Mouse (Mus musculus) midbrain, embryonic 15.5 days (tissue): Measurements from ENCODE around the gene Map2k4. TPM values are rescaled to one million over a fixed set of nuclear protein-coding genes. Genes with fewer than 3 reads are reported as not detected.

Experiments used
- ATAC-seq: fragments of 200-750 bp; cut with Nextera tagmentation; replicated peaks from 2 replicates; pipeline ENCODE4 v1.8.0; 2017; ENCODE audit warnings: moderate TSS enrichment
- H3K27ac ChIP-seq: fragments of 300-500 bp; sonication (generic); 2 replicates; pipeline ENCODE4 v1.5.1; 2015; ENCODE audit warnings: mild to moderate bottlenecking, inconsistent platforms
- H3K27me3 ChIP-seq: fragments of 300-500 bp; sonication (generic); replicated peaks from 2 replicates; pipeline ENCODE4 v1.6.1; 2015; ENCODE audit warnings: inconsistent platforms
- H3K36me3 ChIP-seq: fragments of 300-500 bp; sonication (generic); replicated peaks from 2 replicates; pipeline ENCODE4 v1.6.1; 2015; ENCODE audit warnings: inconsistent platforms
- H3K4me1 ChIP-seq: fragments of 300-500 bp; sonication (generic); 2 replicates; pipeline ENCODE4 v1.6.1; 2015; ENCODE audit warnings: inconsistent platforms
- H3K4me2 ChIP-seq: fragments of 300-500 bp; sonication (generic); 2 replicates; pipeline ENCODE4 v1.6.1; 2015; ENCODE audit warnings: inconsistent platforms, mild to moderate bottlenecking, moderate library complexity
- H3K4me3 ChIP-seq: fragments of 300-500 bp; sonication (generic); 2 replicates; pipeline ENCODE4 v1.5.1; 2015; ENCODE audit warnings: mild to moderate bottlenecking, inconsistent platforms
- H3K9ac ChIP-seq: fragments of 300-500 bp; sonication (generic); 2 replicates; pipeline ENCODE4 v1.6.1; 2015; ENCODE audit warnings: mild to moderate bottlenecking, inconsistent platforms
- H3K9me3 ChIP-seq: fragments of 300-500 bp; sonication (generic); 2 replicates; pipeline ENCODE4 v1.6.1; 2016; ENCODE audit warnings: inconsistent platforms
- WGBS: fragments of 180-500 bp; shearing (Covaris S2); methylation state at CpG from one replicate; pipeline ENCODE4 v1.1.7; 2015; ENCODE audit warnings: mixed read lengths; 5-methylcytosine and 5-hydroxymethylcytosine counted together
- polyA plus RNA-seq: library from polyadenylated mRNA; unstranded; fragments of >200 nt; fragmentation: Nextera tagmentation; extraction: Ambion mirVana; gene quantifications from 2 replicates; pipeline ENCODE4 v1.2.1, GENCODE M21; 2015

The Map2k4 gene
- polyA plus RNA-seq, 1 experiment from 2014 or later = 96.0 TPM

DNA sequence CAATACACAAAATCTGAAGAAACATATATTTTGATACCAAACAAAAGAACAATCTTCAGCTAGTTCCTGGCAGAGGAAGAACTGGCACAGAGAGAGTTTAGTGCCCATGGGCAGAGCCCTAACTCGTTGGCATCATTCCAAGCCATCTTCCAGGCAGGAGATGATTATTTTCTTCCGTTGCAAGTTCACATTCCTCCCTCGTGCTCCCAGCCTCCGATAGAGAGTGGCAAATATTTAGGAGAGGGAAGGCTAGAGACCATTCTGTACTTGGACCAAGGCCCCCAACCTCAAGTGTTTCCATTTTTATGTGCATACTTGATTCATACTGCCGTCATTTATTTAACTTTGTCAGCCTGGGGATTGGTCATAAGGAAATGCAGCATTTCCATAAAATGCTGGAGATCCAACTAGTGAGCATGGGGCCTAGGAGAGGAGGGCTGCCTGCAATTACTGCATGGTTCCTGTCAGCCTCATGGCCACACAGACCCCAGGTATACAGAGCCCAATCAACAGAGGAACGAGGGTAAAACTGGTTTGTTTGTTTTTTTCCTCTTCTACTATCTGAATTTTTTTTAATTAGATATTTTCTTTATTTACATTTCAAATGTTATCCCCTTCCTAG, 120.6 kb downstream of the Map2k4 start:
- Histone ChIP-seq H3K36me3 (no peaks in the 10 kb centered on the region), H3K4me1 (no peaks in the 10 kb centered on the region), H3K27ac (no peak overlapping the region), H3K27me3 (no peaks in the 10 kb centered on the region), H3K4me3 (no peak overlapping the region), H3K9me3 (no peaks in the 10 kb centered on the region), H3K9ac (no peak overlapping the region), H3K4me2 (no peak overlapping the region)
- WGBS = 73% methylated on average over 6 of the region's 6 CpGs
- ATAC-seq = no peak

DNA sequence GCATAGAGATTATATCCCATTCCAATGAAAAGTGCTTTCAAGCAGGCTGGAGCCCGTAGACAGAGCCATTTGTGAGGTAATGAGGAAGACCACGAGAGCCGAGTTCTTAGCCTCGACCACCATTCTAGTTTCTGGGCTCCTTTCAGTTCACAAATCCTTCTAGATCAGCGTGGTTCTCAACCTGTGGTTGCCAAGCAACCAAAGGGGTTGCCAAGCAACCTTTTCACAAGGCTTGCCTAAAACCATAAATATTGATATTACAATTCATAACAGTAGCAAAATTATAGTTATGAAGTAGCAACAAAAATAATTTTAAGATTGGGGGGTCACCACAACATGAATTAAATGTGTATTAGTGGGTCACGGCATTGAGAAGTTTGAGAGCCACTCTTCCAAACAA, 123.2 kb downstream of the Map2k4 start:
- Histone ChIP-seq H3K9ac (no peak overlapping the region), H3K9me3 (no peaks in the 10 kb centered on the region), H3K4me3 (no peak overlapping the region), H3K27ac (0 out of 2 replicates have a peak overlapping the region, but pooled peaks have one; percentile 5), H3K4me1 (no peaks in the 10 kb centered on the region), H3K4me2 (no peak overlapping the region), H3K27me3 (no peaks in the 10 kb centered on the region), H3K36me3 (no peaks in the 10 kb centered on the region)
- 45% methylated on average over 6 of the region's 6 CpGs for WGBS
- ATAC-seq = no peak

DNA sequence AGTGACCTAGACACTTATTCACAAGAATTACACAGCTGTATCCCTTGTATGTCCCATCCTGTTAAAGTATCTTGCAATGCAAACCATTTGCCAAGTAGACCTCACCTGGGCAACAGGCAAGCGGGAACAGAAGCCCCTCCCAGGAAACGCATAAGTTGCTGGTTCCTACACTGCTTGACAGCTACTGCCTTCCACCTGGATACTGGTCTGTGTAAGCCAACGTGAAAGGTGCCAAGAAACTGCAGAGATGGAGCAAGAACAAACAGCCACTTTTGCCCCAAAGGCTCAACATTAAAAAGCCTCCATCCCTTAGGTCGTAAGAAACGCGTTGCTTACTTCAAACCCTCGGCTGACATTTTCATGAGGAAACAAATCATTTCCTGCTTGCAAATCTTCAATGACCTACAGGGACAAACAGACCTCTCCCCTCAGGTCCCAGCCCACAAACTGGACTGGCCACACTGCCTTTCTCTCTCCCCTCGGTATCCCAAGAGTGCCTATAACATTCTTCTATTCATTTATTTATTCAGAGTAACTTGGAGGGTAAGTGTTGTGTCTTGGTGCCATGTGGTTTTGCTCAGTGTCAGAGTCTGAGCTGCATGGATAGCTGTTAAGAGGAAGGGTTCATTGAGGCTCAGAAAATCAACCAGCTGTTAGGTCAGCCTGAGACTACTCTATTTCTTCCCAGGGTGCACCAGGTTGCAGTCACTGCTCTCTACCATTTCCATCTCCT, 126.1 kb downstream of the Map2k4 start:
- WGBS = 85% methylated on average over 8 of the region's 8 CpGs

DNA sequence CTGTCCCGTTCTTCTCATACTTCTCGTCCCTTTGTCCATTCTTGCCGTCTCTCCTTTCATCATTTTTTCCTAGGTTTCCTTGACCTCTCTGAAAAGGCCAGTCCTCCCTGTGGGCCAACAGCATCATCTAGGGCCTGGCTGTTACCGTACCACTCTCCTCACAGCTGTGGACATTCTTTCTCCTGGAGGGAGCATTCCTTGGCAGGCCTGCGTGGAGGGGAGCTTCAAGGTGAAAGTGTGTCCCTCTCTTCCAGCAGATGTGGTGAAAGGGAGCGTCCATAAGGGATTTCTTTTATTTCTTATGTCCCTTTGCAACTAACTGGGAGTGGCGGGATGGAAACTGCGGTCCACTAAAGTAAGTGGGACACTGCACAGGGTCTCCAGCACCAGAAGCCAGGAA, 134.2 kb downstream of the Map2k4 start:
- Histone ChIP-seq H3K4me3 (no peak overlapping the region), H3K36me3 (no peaks in the 10 kb centered on the region), H3K9ac (no peak overlapping the region), H3K9me3 (no peaks in the 10 kb centered on the region), H3K27me3 (no peaks in the 10 kb centered on the region), H3K27ac (no peak overlapping the region), H3K4me2 (no peak overlapping the region), H3K4me1 (no peaks in the 10 kb centered on the region)
- WGBS = 90% methylated on average over 8 of the region's 8 CpGs
- no peak for ATAC-seq

More for the DNA sequence above, 126.1 kb downstream of the Map2k4 start:
- Histone ChIP-seq H3K27me3 (no peaks in the 10 kb centered on the region), H3K4me1 (no peaks in the 10 kb centered on the region), H3K9me3 (no peaks in the 10 kb centered on the region), H3K4me2 (no peak overlapping the region), H3K27ac (no peak overlapping the region), H3K36me3 (no peaks in the 10 kb centered on the region), H3K9ac (no peak overlapping the region), H3K4me3 (no peak overlapping the region)
- no peak for ATAC-seq

DNA sequence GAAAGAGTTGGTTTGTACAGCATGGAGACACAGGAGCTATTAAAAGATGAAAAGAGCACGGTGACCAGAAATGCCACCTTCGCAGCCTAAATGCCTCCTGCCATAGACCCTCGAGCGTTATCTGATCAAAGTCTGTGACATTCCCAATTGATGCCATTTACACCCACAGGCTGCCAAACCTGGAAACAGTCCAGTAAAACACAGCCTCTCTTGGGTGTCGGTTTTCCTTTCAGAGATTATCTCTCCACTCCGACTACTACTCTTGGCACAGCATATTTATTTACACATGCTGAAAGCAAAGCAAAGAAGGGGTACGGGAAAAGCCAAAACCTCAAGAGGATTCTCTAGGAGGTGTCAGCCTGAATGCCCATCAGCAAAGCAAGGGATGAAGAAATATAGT, 136.7 kb downstream of the Map2k4 start:
- Histone ChIP-seq H3K9me3 (no peaks in the 10 kb centered on the region), H3K27me3 (no peaks in the 10 kb centered on the region), H3K36me3 (no peaks in the 10 kb centered on the region), H3K9ac (no peak overlapping the region), H3K27ac (no peak overlapping the region), H3K4me2 (no peak overlapping the region), H3K4me1 (no peaks in the 10 kb centered on the region), H3K4me3 (no peak overlapping the region)
- WGBS = 71% methylated on average over 7 of the region's 7 CpGs
- ATAC-seq = no peak

DNA sequence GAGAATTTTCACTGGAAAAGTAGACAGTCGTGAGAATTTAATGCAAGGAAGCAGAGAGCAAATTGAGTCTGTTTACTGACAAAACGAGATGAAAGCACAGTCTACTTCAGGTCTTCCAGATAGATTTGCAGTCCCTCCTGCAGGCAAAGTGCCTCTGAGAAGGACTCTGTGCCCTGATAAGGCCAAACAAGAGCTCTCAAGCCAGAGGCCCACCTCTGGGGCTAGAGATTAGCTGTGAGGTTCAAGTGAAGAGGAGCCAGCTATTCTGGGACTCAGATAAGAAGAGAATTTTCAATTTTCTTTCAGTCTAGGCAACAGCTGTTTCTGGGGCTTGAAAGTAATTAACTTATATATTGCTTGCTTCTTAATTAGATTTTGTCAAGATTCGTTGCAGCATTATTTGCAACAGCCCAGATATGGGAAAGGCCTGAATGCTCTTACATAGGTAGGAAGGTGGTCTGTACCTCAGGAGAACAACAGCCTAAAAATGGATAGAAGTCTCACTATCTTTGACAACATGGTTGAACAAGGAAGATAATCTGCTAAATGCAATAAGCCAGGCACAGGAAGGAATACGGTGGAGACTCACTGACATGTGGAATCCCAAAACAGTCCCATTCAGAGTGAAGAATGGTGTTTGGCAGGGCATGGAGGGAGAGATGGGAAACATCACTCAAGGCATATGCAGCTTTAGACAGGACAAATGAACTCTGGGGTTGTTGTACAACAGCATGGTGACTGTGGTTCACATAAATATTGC, 138.0 kb downstream of the Map2k4 start:
- Histone ChIP-seq H3K36me3 (no peaks in the 10 kb centered on the region), H3K9me3 (no peaks in the 10 kb centered on the region), H3K27me3 (no peaks in the 10 kb centered on the region), H3K9ac (no peak overlapping the region), H3K4me2 (no peak overlapping the region), H3K4me1 (no peaks in the 10 kb centered on the region), H3K4me3 (no peak overlapping the region), H3K27ac (no peak overlapping the region)
- no peak for ATAC-seq
- WGBS = 52% methylated on average over 4 of the region's 4 CpGs

DNA sequence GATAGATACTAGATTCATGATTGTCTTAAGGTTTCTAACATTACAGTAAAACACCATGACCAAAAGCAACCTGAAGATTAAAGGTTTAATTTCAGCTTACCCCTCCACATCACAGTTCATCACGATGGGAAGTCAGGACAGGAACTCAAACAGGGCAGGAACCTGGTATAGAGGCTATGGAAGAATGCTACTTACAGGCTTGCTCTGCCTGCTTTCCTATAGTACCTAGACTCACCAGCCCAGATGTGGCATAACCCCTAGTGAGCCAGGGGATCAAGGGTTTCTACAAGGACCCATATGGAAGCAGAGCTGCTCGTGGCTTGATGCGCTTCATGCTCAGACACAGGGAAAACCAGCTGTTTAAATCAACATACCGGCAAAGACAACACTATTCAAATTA, 138.6 kb downstream of the Map2k4 start:
- WGBS = 88% methylated on average over 4 of the region's 4 CpGs
- Histone ChIP-seq H3K9me3 (no peaks in the 10 kb centered on the region), H3K36me3 (no peaks in the 10 kb centered on the region), H3K4me2 (no peak overlapping the region), H3K4me1 (no peaks in the 10 kb centered on the region), H3K27me3 (no peaks in the 10 kb centered on the region), H3K4me3 (no peak overlapping the region), H3K27ac (no peak overlapping the region), H3K9ac (no peak overlapping the region)
- ATAC-seq = no peak

DNA sequence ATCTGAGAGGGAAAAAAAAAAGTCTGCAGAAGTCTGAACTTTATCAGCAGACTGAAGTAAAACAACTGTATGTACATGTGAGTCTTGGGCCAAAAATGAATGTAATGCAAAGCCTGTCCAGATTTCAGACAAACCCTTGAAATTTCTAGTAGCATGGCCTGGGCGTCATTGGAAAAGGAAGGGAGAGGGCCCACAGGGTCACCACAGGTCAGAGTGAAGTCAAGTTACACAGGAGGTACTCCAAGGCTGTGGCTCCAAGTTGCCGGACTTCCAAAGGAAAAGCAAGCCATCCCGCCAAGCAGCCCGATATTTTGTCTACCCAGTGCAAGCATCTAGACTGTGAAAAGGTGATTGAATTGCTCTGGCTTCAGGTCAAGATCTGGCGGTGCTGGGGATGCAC, 141.8 kb downstream of the Map2k4 start:
- no peaks in the 10 kb centered on the region for H3K4me1 ChIP-seq
- H3K4me2 ChIP-seq = no peak overlapping the region
- no peaks in the 10 kb centered on the region for H3K36me3 ChIP-seq
- no peaks in the 10 kb centered on the region for H3K9me3 ChIP-seq
- H3K27ac ChIP-seq = no peak overlapping the region
- no peaks in the 10 kb centered on the region for H3K27me3 ChIP-seq
- no peak overlapping the region for H3K9ac ChIP-seq
- ATAC-seq = no peak
- H3K4me3 ChIP-seq = no peak overlapping the region
- WGBS = 88% methylated on average over 5 of the region's 5 CpGs

DNA sequence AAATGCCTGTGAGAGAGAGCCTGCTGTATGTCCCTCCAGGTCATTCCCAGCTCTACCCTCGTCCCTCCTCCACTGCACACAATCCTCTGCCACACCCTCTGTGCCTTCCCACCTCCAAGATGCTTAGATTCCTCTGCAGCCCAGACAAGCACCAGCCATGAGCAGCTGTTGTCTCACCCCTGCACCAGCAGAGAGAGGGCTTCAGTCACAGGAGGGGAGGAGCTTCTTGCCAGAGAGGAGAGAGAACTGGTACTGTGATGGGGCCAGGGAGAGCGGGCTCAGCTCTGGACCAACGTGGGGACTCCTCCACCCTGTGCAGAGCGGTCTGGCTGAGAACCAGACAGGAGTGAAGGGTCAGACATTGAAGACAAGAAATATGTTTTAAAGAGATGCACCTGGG, 143.6 kb downstream of the Map2k4 start:
- no peaks in the 10 kb centered on the region for H3K27me3 ChIP-seq
- no peaks in the 10 kb centered on the region for H3K36me3 ChIP-seq
- no peak for ATAC-seq
- no peak overlapping the region for H3K9ac ChIP-seq
- 58% methylated on average over 4 of the region's 4 CpGs for WGBS
- H3K4me3 ChIP-seq = no peak overlapping the region
- no peak overlapping the region for H3K4me2 ChIP-seq
- no peaks in the 10 kb centered on the region for H3K9me3 ChIP-seq
- H3K27ac ChIP-seq = no peak overlapping the region
- H3K4me1 ChIP-seq = no peaks in the 10 kb centered on the region

DNA sequence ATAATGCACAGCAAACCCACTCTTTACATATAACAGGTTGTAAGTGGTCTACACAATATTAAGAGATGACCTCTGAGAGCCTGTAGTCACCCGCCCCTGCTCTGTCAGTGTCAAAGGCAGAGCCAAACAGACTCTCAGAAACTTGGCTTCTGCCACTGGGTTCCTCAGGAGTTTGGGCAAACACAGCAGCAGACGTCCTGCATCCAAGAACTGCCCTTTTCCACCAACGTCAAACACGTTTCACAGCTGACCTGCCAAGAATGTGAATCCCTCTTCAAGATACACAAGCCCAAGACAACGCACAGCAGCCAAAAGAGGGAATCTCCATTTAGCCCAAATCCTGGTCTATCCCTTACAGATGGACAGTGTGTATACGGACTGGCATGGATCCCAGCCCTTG, 147.8 kb downstream of the Map2k4 start:
- Histone ChIP-seq H3K9me3 (no peaks in the 10 kb centered on the region), H3K36me3 (no peaks in the 10 kb centered on the region), H3K4me1 (no peaks in the 10 kb centered on the region), H3K4me3 (no peak overlapping the region), H3K9ac (no peak overlapping the region), H3K27me3 (no peaks in the 10 kb centered on the region), H3K27ac (no peak overlapping the region), H3K4me2 (no peak overlapping the region)
- no peak for ATAC-seq
- 79% methylated on average over 6 of the region's 6 CpGs for WGBS
